Mouse (Mus musculus): Measurements from ENCODE around the gene Mex3a. TPM values are rescaled to one million over a fixed set of nuclear protein-coding genes. Genes with fewer than 3 reads are reported as not detected.

The Mex3a gene
- total and polyA plus RNA-seq, 2 experiments = under 0.01 to 0.04 TPM

DNA sequence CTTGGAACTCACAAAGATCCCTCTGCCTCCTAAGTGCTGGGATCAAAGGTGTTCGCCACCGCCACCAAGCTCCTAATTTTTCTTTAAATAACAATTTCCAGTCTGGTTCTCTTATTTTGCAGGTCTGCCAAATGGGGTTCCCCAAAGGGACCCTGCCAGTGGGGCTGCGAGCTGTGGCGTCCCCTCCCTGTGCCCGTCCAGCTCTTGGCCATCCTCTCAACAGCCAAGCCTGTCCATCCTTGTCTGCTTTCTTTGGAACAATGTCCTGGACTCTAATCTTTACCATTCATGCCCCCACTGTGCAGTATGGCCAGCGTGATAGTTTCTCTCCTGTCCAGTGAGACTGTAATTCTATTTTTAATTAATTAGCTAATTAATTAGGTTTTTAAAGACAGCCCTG is 11.0 kb upstream of the Mex3a start:
- 97% methylated on average over 6 of the region's 6 CpGs for WGBS
- no peaks in the 10 kb centered on the region for H3K4me1 ChIP-seq (ENCODE audit: control insufficient read depth, insufficient read depth, low read length)
- H3K79me2 ChIP-seq (ENCODE audit: control insufficient read depth, insufficient read depth, low read length) = no peaks in the 10 kb centered on the region
- H3K36me3 ChIP-seq (ENCODE audit: control insufficient read depth, insufficient read depth, low read length) = no peaks in the 10 kb centered on the region
- no peak overlapping the region for H3K9ac ChIP-seq (ENCODE audit: low read depth, low read length)
- TF ChIP-seq POLR2A (IDR thresholded peaks at IDR 0.05; ENCODE audit: extremely low read depth, insufficient read depth, low read length) (no peak), CTCF (IDR thresholded peaks at IDR 0.05; ENCODE audit: low read depth, low read length) (no peak)
- H3K27ac ChIP-seq (replicated peaks; ENCODE audit: insufficient read depth, low read depth, low read length) = no peak overlapping the region
- no peaks in the 10 kb centered on the region for H3K27me3 ChIP-seq (ENCODE audit: control insufficient read depth, insufficient read depth, low read length)
- DNase-seq (ENCODE audit: extremely low read depth, low read depth, low spot score) = no peak
- H3K4me3 ChIP-seq (ENCODE audit: insufficient read depth, low read depth, low read length) = no peak overlapping the region

DNA sequence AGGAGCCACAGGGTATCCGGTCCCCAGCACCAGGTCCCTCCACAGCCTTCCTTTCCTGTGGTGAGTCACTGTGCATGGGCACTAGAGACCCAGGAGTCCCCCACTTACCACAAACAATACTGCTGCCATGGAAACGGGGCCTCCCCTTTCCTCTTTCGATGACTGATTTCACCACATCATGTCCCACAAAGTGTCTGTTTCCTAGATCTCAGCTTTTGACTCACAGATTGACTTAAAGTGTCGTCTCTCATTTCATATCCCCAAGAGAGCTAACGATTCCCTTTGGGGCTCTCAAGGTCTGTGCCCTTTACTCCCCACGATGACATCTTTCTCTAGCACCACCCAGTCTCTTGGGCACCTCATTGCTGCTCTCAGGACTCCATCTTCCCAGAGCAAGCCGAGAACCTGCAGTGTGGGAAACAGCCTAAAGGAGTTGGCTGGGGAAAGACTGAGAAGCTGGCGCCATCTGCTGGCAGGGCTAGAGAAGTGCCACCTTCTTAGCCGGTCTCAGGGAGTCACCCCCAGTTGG is 10.3 kb upstream of the Mex3a start:
- Histone ChIP-seq H3K4me1 (ENCODE audit: control insufficient read depth, insufficient read depth, low read length) (no peaks in the 10 kb centered on the region), H3K9ac (ENCODE audit: low read depth, low read length) (no peak overlapping the region), H3K27ac (replicated peaks; ENCODE audit: insufficient read depth, low read depth, low read length) (no peak overlapping the region), H3K36me3 (ENCODE audit: control insufficient read depth, insufficient read depth, low read length) (no peaks in the 10 kb centered on the region), H3K79me2 (ENCODE audit: control insufficient read depth, insufficient read depth, low read length) (no peaks in the 10 kb centered on the region), H3K27me3 (ENCODE audit: control insufficient read depth, insufficient read depth, low read length) (no peaks in the 10 kb centered on the region), H3K4me3 (ENCODE audit: insufficient read depth, low read depth, low read length) (no peak overlapping the region)
- WGBS = 30% methylated on average over 9 of the region's 9 CpGs
- TF ChIP-seq CTCF (IDR thresholded peaks at IDR 0.05; ENCODE audit: low read depth, low read length) (peak; percentile 99), POLR2A (IDR thresholded peaks at IDR 0.05; ENCODE audit: extremely low read depth, insufficient read depth, low read length) (no peak)
- DNase-seq (ENCODE audit: extremely low read depth, low read depth, low spot score) = peak; percentile 42

- TF ChIP-seq POLR2A (IDR thresholded peaks at IDR 0.05; ENCODE audit: extremely low read depth, insufficient read depth, low read length) (no peak), CTCF (IDR thresholded peaks at IDR 0.05; ENCODE audit: low read depth, low read length) (no peak)
- H3K9ac ChIP-seq (ENCODE audit: low read depth, low read length) = no peak overlapping the region
- H3K27me3 ChIP-seq (ENCODE audit: control insufficient read depth, insufficient read depth, low read length) = no peaks in the 10 kb centered on the region
- no peak overlapping the region for H3K27ac ChIP-seq (replicated peaks; ENCODE audit: insufficient read depth, low read depth, low read length)
- H3K79me2 ChIP-seq (ENCODE audit: control insufficient read depth, insufficient read depth, low read length) = no peaks in the 10 kb centered on the region
- H3K36me3 ChIP-seq (ENCODE audit: control insufficient read depth, insufficient read depth, low read length) = no peaks in the 10 kb centered on the region
- H3K4me3 ChIP-seq (ENCODE audit: insufficient read depth, low read depth, low read length) = no peak overlapping the region
- no peaks in the 10 kb centered on the region for H3K4me1 ChIP-seq (ENCODE audit: control insufficient read depth, insufficient read depth, low read length)
- no peak for DNase-seq (ENCODE audit: extremely low read depth, low read depth, low spot score)
- WGBS = 70% methylated on average over 8 of the region's 8 CpGs
These were observed 9.2 kb upstream of the Mex3a start for GRCm38 (mm10) chr3:88523027-88523426.

DNA sequence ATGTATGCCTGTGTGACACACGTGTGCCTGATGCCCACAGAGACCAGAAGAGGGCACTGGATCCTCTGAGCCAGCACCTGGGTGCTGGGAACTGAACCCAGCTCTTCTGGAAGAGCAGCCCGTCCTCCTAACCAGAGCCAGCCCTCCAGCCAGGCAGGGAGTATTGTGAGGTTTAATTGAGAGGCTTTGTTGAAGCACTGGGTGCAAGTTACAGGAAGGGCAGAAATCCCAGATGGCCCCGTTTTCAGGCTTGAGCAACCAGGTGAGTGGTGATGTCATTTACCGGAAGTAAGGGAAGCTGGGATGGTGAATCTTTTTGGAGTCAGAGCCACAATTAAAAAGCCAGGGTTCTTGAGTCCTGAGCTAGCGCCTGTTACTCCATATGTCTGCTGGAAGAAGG is 7.2 kb upstream of the Mex3a start:
- Histone ChIP-seq H3K79me2 (ENCODE audit: control insufficient read depth, insufficient read depth, low read length) (no peaks in the 10 kb centered on the region), H3K4me3 (ENCODE audit: insufficient read depth, low read depth, low read length) (no peak overlapping the region), H3K27me3 (ENCODE audit: control insufficient read depth, insufficient read depth, low read length) (no peaks in the 10 kb centered on the region), H3K4me1 (ENCODE audit: control insufficient read depth, insufficient read depth, low read length) (no peaks in the 10 kb centered on the region), H3K9ac (ENCODE audit: low read depth, low read length) (no peak overlapping the region), H3K27ac (replicated peaks; ENCODE audit: insufficient read depth, low read depth, low read length) (no peak overlapping the region), H3K36me3 (ENCODE audit: control insufficient read depth, insufficient read depth, low read length) (no peaks in the 10 kb centered on the region)
- no peak for DNase-seq (ENCODE audit: extremely low read depth, low read depth, low spot score)
- no peak for TF ChIP-seq CTCF (IDR thresholded peaks at IDR 0.05; ENCODE audit: low read depth, low read length)
- no peak for TF ChIP-seq POLR2A (IDR thresholded peaks at IDR 0.05; ENCODE audit: extremely low read depth, insufficient read depth, low read length)
- WGBS = 88% methylated on average over 5 of the region's 5 CpGs

DNA sequence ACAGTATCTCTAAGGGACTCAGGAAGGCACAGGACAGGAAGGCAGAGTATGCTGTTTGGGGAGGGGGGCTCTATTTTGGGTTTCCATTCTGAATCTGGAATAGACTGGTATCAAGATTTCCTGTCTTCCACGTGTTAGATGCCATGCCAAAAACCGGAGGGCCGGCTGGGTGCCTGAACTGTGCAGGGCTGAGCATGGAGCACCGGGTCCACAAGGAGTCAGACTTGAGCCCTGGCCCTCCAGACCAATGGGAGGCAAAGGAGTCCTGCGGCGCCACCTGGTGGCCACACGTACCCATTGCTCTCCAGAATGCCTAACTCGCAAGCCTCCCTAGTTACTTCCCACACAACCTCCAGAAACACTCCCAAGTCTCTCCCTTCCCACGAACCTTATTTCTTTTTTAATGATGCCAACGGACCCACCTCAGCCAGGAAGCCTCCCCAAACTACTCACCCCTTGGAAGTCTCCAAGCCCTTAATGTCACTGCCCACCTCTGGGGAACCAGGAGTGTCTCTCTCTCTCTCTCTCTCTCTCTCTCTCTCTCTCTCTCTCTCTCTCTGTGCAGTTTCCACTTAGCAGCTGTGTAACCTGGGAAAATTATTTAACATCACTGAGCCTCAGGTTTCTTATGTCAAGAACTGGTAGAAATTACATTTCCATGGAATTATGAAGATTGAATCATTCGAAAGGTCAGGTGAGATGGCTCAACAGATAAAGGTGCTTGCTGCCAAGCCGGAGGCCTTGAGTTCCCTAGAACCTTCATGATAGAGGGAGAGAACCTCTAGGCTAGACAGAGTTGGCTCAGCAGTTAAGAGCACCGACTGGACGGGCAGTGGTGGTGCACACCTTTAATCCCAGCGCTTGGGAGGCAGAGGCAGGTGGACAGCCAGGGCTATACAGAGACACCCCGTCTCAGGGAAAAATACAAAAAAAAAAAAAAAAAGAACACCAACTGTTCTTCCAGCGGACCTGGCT is 5.8 kb upstream of the Mex3a start:
- WGBS = 35% methylated on average over 17 of the region's 17 CpGs
- TF ChIP-seq CTCF (IDR thresholded peaks at IDR 0.05; ENCODE audit: low read depth, low read length) (peak; percentile 100), POLR2A (IDR thresholded peaks at IDR 0.05; ENCODE audit: extremely low read depth, insufficient read depth, low read length) (no peak)
- Histone ChIP-seq H3K27ac (replicated peaks; ENCODE audit: insufficient read depth, low read depth, low read length) (no peak overlapping the region), H3K9ac (ENCODE audit: low read depth, low read length) (no peak overlapping the region), H3K79me2 (ENCODE audit: control insufficient read depth, insufficient read depth, low read length) (no peaks in the 10 kb centered on the region), H3K4me3 (ENCODE audit: insufficient read depth, low read depth, low read length) (no peak overlapping the region), H3K27me3 (ENCODE audit: control insufficient read depth, insufficient read depth, low read length) (no peaks in the 10 kb centered on the region), H3K4me1 (ENCODE audit: control insufficient read depth, insufficient read depth, low read length) (no peaks in the 10 kb centered on the region), H3K36me3 (ENCODE audit: control insufficient read depth, insufficient read depth, low read length) (no peaks in the 10 kb centered on the region)
- peak; percentile 71 for DNase-seq (ENCODE audit: extremely low read depth, low read depth, low spot score)

DNA sequence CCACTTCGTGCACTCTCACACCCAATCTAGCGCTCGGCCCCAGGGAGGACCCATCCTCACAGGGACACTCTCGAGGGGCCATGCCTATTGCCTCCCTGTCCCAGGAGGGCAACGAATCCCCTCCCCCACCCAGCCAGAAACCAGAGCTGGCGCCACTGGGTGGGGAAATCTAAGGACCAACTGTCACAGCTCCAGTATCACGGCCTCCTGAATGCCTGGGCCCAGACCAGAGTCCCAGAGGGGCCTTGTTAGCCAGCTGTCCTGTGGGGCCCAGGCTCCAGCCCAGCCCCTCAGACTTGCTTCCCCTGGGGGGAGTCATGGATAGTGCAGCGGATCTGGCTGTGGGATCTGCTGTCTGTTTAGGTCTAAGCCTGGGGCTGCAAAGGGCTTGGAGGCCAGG is 4.6 kb upstream of the Mex3a start:
- WGBS = 80% methylated on average over 8 of the region's 8 CpGs
- Histone ChIP-seq H3K4me1 (ENCODE audit: control insufficient read depth, insufficient read depth, low read length) (no peaks in the 10 kb centered on the region), H3K4me3 (ENCODE audit: insufficient read depth, low read depth, low read length) (no peak overlapping the region), H3K27me3 (ENCODE audit: control insufficient read depth, insufficient read depth, low read length) (no peaks in the 10 kb centered on the region), H3K9ac (ENCODE audit: low read depth, low read length) (no peak overlapping the region), H3K36me3 (ENCODE audit: control insufficient read depth, insufficient read depth, low read length) (no peaks in the 10 kb centered on the region), H3K79me2 (ENCODE audit: control insufficient read depth, insufficient read depth, low read length) (no peaks in the 10 kb centered on the region), H3K27ac (replicated peaks; ENCODE audit: insufficient read depth, low read depth, low read length) (no peak overlapping the region)
- TF ChIP-seq POLR2A (IDR thresholded peaks at IDR 0.05; ENCODE audit: extremely low read depth, insufficient read depth, low read length) (no peak), CTCF (IDR thresholded peaks at IDR 0.05; ENCODE audit: low read depth, low read length) (no peak)
- DNase-seq (ENCODE audit: extremely low read depth, low read depth, low spot score) = no peak

Data from liver, adult 2 months (tissue).